ENCODE assay signal across 8 mouse cellular contexts in genomic region chr2:76672134-76672745, GRCm38 (mm10). TPM values are rescaled to one million over a fixed set of nuclear protein-coding genes. Genes with fewer than 3 reads are reported as not detected.
A peak's percentile ranks its signal among the peaks of the same experiment; 100 is the strongest.
DNase-seq lines count a peak whose midpoint lies in the region; ATAC-seq and TF ChIP-seq lines count a peak whose summit lies in the region.

No protein-coding gene starts in this region.

- peaks cover 17% of the 10 kb centered on the region for H3K79me2 ChIP-seq in myocyte (ENCODE audit: control insufficient read depth, insufficient read depth)

- H3ac ChIP-seq in myocyte (ENCODE audit: control insufficient read depth, insufficient read length) = no peak overlapping the region

- no peak for TF ChIP-seq POLR2A in bone marrow, adult 2 months (IDR thresholded peaks at IDR 0.05; ENCODE audit: borderline replicate concordance, control insufficient read depth, low read depth, low read length)
- TF ChIP-seq POLR2A in myocyte (IDR thresholded peaks at IDR 0.05; ENCODE audit: insufficient read length, low read depth) = no peak

- H3K4me2 ChIP-seq in kidney, embryonic 15.5 days = peak overlapping the region; percentile 77
- H3K4me2 ChIP-seq in hindbrain, embryonic 15.5 days = peak overlapping the region; percentile 58
- peak overlapping the region; percentile 71 for H3K4me2 ChIP-seq in myocyte (ENCODE audit: low read depth)

- H3K4me1 ChIP-seq in kidney, embryonic 15.5 days = peaks cover 29% of the 10 kb centered on the region
- H3K4me1 ChIP-seq in bone marrow, adult 2 months (ENCODE audit: control insufficient read depth, insufficient read depth, low read length) = no peaks in the 10 kb centered on the region; the same call in 1 of the 2 replicates
- H3K4me1 ChIP-seq in hindbrain, embryonic 15.5 days (replicated peaks) = peaks cover 39% of the 10 kb centered on the region

- H3K9me3 ChIP-seq in kidney, embryonic 15.5 days (replicated peaks) = no peaks in the 10 kb centered on the region
- no peaks in the 10 kb centered on the region for H3K9me3 ChIP-seq in hindbrain, embryonic 15.5 days

- intact Hi-C loops in gastrocnemius, postnatal 14 days (cut with DNase I; ENCODE audit: low total_unique reads) = no loop called here

- peak overlapping the region; percentile 54 for H3K4me3 ChIP-seq in kidney, embryonic 15.5 days (replicated peaks)
- H3K4me3 ChIP-seq in bone marrow, adult 2 months (replicated peaks; ENCODE audit: control insufficient read depth, low read depth, low read length) = peak overlapping the region; percentile 87
- H3K4me3 ChIP-seq in hindbrain, embryonic 15.5 days = peak overlapping the region; percentile 38
- H3K4me3 ChIP-seq in myocyte = peak overlapping the region; percentile 33

- H3K36me3 ChIP-seq in kidney, embryonic 15.5 days = peaks cover 10% of the 10 kb centered on the region; the same call in 1 of the 2 replicates
- no peaks in the 10 kb centered on the region for H3K36me3 ChIP-seq in hindbrain, embryonic 15.5 days
- no peaks in the 10 kb centered on the region for H3K36me3 ChIP-seq in myocyte (ENCODE audit: control insufficient read depth, insufficient read depth)

- no peak for TF ChIP-seq CTCF in bone marrow, adult 2 months (IDR thresholded peaks at IDR 0.05; ENCODE audit: control insufficient read depth, insufficient read depth, low read length)

- H3K9ac ChIP-seq in kidney, embryonic 15.5 days = peak overlapping the region; percentile 60
- peak overlapping the region; percentile 37 for H3K9ac ChIP-seq in hindbrain, embryonic 15.5 days

- 16% methylated on average over 9 of the region's 9 CpGs for WGBS in kidney, embryonic 15.5 days
- 2% methylated on average over 9 of the region's 9 CpGs for WGBS in bone marrow, adult 2 months
- WGBS in hindbrain, embryonic 15.5 days = 38% methylated on average over 9 of the region's 9 CpGs

- no peaks in the 10 kb centered on the region for H3K27me3 ChIP-seq in kidney, embryonic 15.5 days
- H3K27me3 ChIP-seq in hindbrain, embryonic 15.5 days = no peaks in the 10 kb centered on the region
- H3K27me3 ChIP-seq in myocyte (ENCODE audit: control insufficient read depth, insufficient read depth, insufficient read length) = no peaks in the 10 kb centered on the region

- no peak for DNase-seq in kidney, adult 18-20 months
- DNase-seq in frontal cortex, postnatal 36 days (ENCODE audit: low spot score in 2 of 2) = no peak
- DNase-seq in yolk sac, embryonic 10.5 days (ENCODE audit: low spot score) = no peak
- no peak for DNase-seq in gastrocnemius, postnatal 14 days

- H3K27ac ChIP-seq in kidney, embryonic 15.5 days = peak overlapping the region; percentile 91
- no peak overlapping the region for H3K27ac ChIP-seq in bone marrow, adult 2 months (ENCODE audit: control insufficient read depth, insufficient read depth, low read depth, low read length, poor library complexity)
- H3K27ac ChIP-seq in hindbrain, embryonic 15.5 days (replicated peaks) = peak overlapping the region; percentile 56

- ATAC-seq in kidney, embryonic 15.5 days (replicated peaks; ENCODE audit: low FRiP score) = no peak
- ATAC-seq in hindbrain, embryonic 15.5 days (ENCODE audit: low FRiP score, low read depth) = no peak

TF ChIP-seq in myocyte, 11 proteins besides CTCF, POLR2A, EP300 and RAD21:
- TF ChIP-seq MYOG (IDR thresholded peaks at IDR 0.05; ENCODE audit: control insufficient read depth in 1 of 3, insufficient read depth in 1 of 3, insufficient read length in 2 of 3, low read depth in 2 of 3) (no peak), TCF3 (IDR thresholded peaks at IDR 0.05; ENCODE audit: insufficient read length, low read depth) (no peak), E2F4 (IDR thresholded peaks at IDR 0.05; ENCODE audit: insufficient read depth) (no peak), REST (IDR thresholded peaks at IDR 0.05; ENCODE audit: insufficient read depth, insufficient read length) (no peak), POLR2AphosphoS2 (IDR thresholded peaks at IDR 0.05; ENCODE audit: insufficient read length, low read depth) (no peak), TCF12 (IDR thresholded peaks at IDR 0.05; ENCODE audit: insufficient read depth, poor library complexity, severe bottlenecking) (no peak), CEBPB (IDR thresholded peaks at IDR 0.05; ENCODE audit: insufficient read depth, poor library complexity, severe bottlenecking) (no peak), SRF (IDR thresholded peaks at IDR 0.05; ENCODE audit: control insufficient read depth, insufficient read length, low read depth) (no peak), MAX (IDR thresholded peaks at IDR 0.05; ENCODE audit: low read depth) (no peak), USF1 (IDR thresholded peaks at IDR 0.05; ENCODE audit: low read depth) (no peak), MYOD1 (IDR thresholded peaks at IDR 0.05; ENCODE audit: control insufficient read depth in 1 of 3, insufficient read length in 2 of 3, low read depth in 2 of 3) (no peak)
TF ChIP-seq in myocyte: peak in this region for 0.

RNA-seq across cellular contexts. Expression of gene Fkbp7, which starts 0.7 kb away (rescaled TPM):
- 65.4 and 66.7 TPM in 2 replicates for polyA plus RNA-seq in kidney, embryonic 15.5 days (2015; fragmentation: Nextera tagmentation; extraction: Ambion mirVana)
- polyA plus RNA-seq in bone marrow, adult 2 months (2011; ENCODE audit: insufficient read depth, insufficient read length, low replicate concordance, missing spikeins) = 3.0 and 17.8 TPM in 2 replicates
- 14.1 and 16.8 TPM in 2 replicates for polyA plus RNA-seq in hindbrain, embryonic 15.5 days (2015; fragmentation: Nextera tagmentation; extraction: Ambion mirVana)
- 34.8 TPM for polyA plus RNA-seq in myocyte (2012; fragmentation: generic; extraction: Trizol)
- 10 to 100 TPM; 18.8 to 22.8 TPM for total RNA-seq in gastrocnemius, postnatal 14 days (2021)

RNA-seq across cellular contexts. Expression of gene Plekha3, which starts 2.8 kb away (rescaled TPM):
- 13.9 and 14.0 TPM in 2 replicates for polyA plus RNA-seq in kidney, embryonic 15.5 days (2015; fragmentation: Nextera tagmentation; extraction: Ambion mirVana)
- polyA plus RNA-seq in bone marrow, adult 2 months (2011; ENCODE audit: insufficient read depth, insufficient read length, low replicate concordance, missing spikeins) = 6.1 and 8.5 TPM in 2 replicates
- 12.2 and 13.0 TPM in 2 replicates for polyA plus RNA-seq in hindbrain, embryonic 15.5 days (2015; fragmentation: Nextera tagmentation; extraction: Ambion mirVana)
- polyA plus RNA-seq in myocyte (2012; fragmentation: generic; extraction: Trizol) = 13.1 TPM
- 1 to 10 TPM; 7.5 to 8.8 TPM for total RNA-seq in gastrocnemius, postnatal 14 days (2021)

RNA-seq across cellular contexts. Expression of gene Pjvk, which starts 24.0 kb away (rescaled TPM):
- polyA plus RNA-seq in kidney, embryonic 15.5 days (2015; fragmentation: Nextera tagmentation; extraction: Ambion mirVana) = 1.6 and 2.7 TPM in 2 replicates
- not detected in 2 replicates for polyA plus RNA-seq in bone marrow, adult 2 months (2011; ENCODE audit: insufficient read depth, insufficient read length, low replicate concordance, missing spikeins)
- 0.40 and 0.51 TPM in 2 replicates for polyA plus RNA-seq in hindbrain, embryonic 15.5 days (2015; fragmentation: Nextera tagmentation; extraction: Ambion mirVana)
- 0.04 TPM for polyA plus RNA-seq in myocyte (2012; fragmentation: generic; extraction: Trizol)
- not detected for total RNA-seq in gastrocnemius, postnatal 14 days (2021)

RNA-seq across cellular contexts. Expression of gene Prkra, which starts 24.4 kb away (rescaled TPM):
- polyA plus RNA-seq in kidney, embryonic 15.5 days (2015; fragmentation: Nextera tagmentation; extraction: Ambion mirVana) = 78.8 and 80.5 TPM in 2 replicates
- polyA plus RNA-seq in bone marrow, adult 2 months (2011; ENCODE audit: insufficient read depth, insufficient read length, low replicate concordance, missing spikeins) = 8.1 and 11.5 TPM in 2 replicates
- 101 and 103 TPM in 2 replicates for polyA plus RNA-seq in hindbrain, embryonic 15.5 days (2015; fragmentation: Nextera tagmentation; extraction: Ambion mirVana)
- 15.3 TPM for polyA plus RNA-seq in myocyte (2012; fragmentation: generic; extraction: Trizol)
- total RNA-seq in gastrocnemius, postnatal 14 days (2021) = 1 to 10 TPM; 7.6 to 8.2 TPM

Comparison
In these comparisons a context has a peak if more than half of its experiments do, and no peak if none do; other contexts are left out.
1. H3K4me3 ChIP-seq: peak in every context shown above with its lines; median percentile 87 in bone marrow, adult 2 months; 54 in kidney, embryonic 15.5 days; 38 in hindbrain, embryonic 15.5 days; 33 in myocyte.